Mouse (Mus musculus) G1E (cell line): ENCODE measurements around the gene Serbp1.

Experiments used
- CTCF ChIP-seq: IDR thresholded peaks from 2 replicates; pipeline ENCODE4 v1.5.1; 2012; ENCODE audit warnings: low read depth, low read length, inconsistent platforms, mixed read lengths
- GATA1 ChIP-seq: IDR thresholded peaks from 2 replicates; pipeline ENCODE4 v1.6.1; 2012; ENCODE audit warnings: borderline replicate concordance, low read length, inconsistent platforms, mixed read lengths
- POLR2AphosphoS5 ChIP-seq: IDR thresholded peaks from 2 replicates; pipeline ENCODE4 v1.6.1; 2012; ENCODE audit warnings: low read depth, low read length, inconsistent platforms; ENCODE audit not compliant: insufficient replicate concordance
- TAL1 ChIP-seq: conservative IDR thresholded peaks from 2 replicates; pipeline ENCODE4 v1.6.1; 2012; ENCODE audit warnings: low read depth, low read length, inconsistent platforms, mixed read lengths

DNA sequence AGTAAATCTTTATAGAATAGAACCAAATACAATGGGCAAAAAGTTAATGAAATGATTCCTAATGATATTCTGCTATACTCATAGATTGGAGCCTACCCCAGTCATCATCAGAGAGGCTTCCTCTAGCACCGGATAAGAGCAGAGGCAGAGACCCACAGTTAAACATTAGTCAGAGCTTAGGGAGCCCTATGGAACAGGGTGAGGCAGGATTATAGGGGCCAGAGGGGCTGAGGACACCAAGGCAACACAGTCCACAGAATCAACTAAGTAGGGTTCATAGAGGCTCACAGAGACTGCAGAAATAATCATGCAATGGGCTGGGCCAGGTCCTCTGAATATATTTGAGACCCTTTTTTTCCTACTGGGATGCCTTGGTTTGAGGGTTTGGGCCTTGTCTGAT lies 76.7 kb downstream of the Serbp1 start:
- no peak for TF ChIP-seq CTCF
- TF ChIP-seq TAL1 = no peak
- no peak for TF ChIP-seq GATA1
- TF ChIP-seq POLR2AphosphoS5 = no peak
